Mouse (Mus musculus) intestine, postnatal 0 days (tissue): Measurements from ENCODE around the gene Apol8. TPM values are rescaled to one million over a fixed set of nuclear protein-coding genes. Genes with fewer than 3 reads are reported as not detected.
A peak's percentile ranks its signal among the peaks of the same experiment; 100 is the strongest.

ENCODE experiments used
- ATAC-seq: fragments of 200-750 bp; cut with Nextera tagmentation; 2 replicates; pipeline ENCODE4 v1.8.0; 2017; ENCODE audit warnings: mild to moderate bottlenecking, moderate TSS enrichment, moderate library complexity
- H3K27ac ChIP-seq: fragments of 300-500 bp; sonication (generic); 2 replicates; pipeline ENCODE4 v1.5.1; 2014; ENCODE audit warnings: mild to moderate bottlenecking, low read depth, low read length, moderate library complexity
- H3K27me3 ChIP-seq: fragments of 300-500 bp; sonication (generic); replicated peaks from 2 replicates; pipeline ENCODE4 v1.6.1; 2014; ENCODE audit warnings: low read length, mixed read lengths; ENCODE audit not compliant: control insufficient read depth, insufficient read depth
- H3K36me3 ChIP-seq: fragments of 300-500 bp; sonication (generic); 2 replicates; pipeline ENCODE4 v1.6.1; 2014; ENCODE audit warnings: mild to moderate bottlenecking, moderate library complexity; ENCODE audit not compliant: control insufficient read depth, insufficient read depth
- H3K4me1 ChIP-seq: fragments of 300-500 bp; sonication (generic); replicated peaks from 2 replicates; pipeline ENCODE4 v1.6.1; 2014; ENCODE audit warnings: antibody characterized with exemption, low read length, mixed read lengths; ENCODE audit not compliant: control insufficient read depth, insufficient read depth
- H3K4me2 ChIP-seq: fragments of 300-500 bp; sonication (generic); replicated peaks from 2 replicates; pipeline ENCODE4 v1.6.1; 2014; ENCODE audit warnings: low read depth, mild to moderate bottlenecking, moderate library complexity
- H3K4me3 ChIP-seq: fragments of 300-500 bp; sonication (generic); 2 replicates; pipeline ENCODE4 v1.5.1; 2014; ENCODE audit warnings: low read depth, low read length
- H3K9ac ChIP-seq: fragments of 300-500 bp; sonication (generic); 2 replicates; pipeline ENCODE4 v1.6.1; 2014; ENCODE audit warnings: mild to moderate bottlenecking, low read depth, low read length
- H3K9me3 ChIP-seq: fragments of 300-500 bp; sonication (generic); 2 replicates; pipeline ENCODE4 v1.6.1; 2016; ENCODE audit warnings: mixed run types; ENCODE audit not compliant: control insufficient read depth
- CTCF ChIP-seq: sonication (generic); IDR thresholded peaks from 2 replicates; pipeline ENCODE4 v1.5.1; 2016; ENCODE audit warnings: low read depth, mild to moderate bottlenecking, control low read depth, antibody characterized with exemption, moderate library complexity
- WGBS: fragments of 180-500 bp; shearing (Covaris S2); extraction: QIAGEN DNeasy Blood & Tissue Kit; methylation state at CpG from one replicate; pipeline ENCODE4 v1.1.7; 2014; 5-methylcytosine and 5-hydroxymethylcytosine counted together
- polyA plus RNA-seq: library from polyadenylated mRNA; unstranded; fragments of >200 nt; fragmentation: Nextera tagmentation; extraction: Ambion mirVana; gene quantifications from 2 replicates; pipeline ENCODE4 v1.2.1, GENCODE M21; 2015

Apol8 gene
- polyA plus RNA-seq, 1 experiment from 2014 or later = not detected

DNA sequence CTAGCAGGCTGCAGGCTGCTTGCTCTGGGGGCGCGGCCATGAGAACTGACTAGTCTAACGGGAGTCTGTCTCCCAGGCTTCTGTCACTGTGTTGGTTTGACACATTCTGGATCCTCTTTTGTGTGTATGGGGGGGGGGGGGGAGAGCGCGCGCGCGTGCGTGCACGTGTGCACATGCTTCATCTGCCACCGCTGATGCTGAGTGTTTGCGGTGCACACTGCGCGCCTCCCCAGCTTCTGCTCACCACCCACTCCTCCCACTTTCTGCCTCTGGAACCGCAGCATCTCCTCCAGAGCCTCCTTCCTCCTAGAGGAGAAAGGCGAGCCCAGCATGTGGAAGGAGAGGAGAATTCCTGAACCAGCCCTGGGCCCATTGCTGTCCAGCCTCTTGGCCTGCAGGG lies 3.2 kb upstream of the Apol8 start:
- no peak overlapping the region for H3K4me2 ChIP-seq
- no peak for TF ChIP-seq CTCF
- 93% methylated on average over 16 of the region's 16 CpGs for WGBS
- no peaks in the 10 kb centered on the region for H3K4me1 ChIP-seq
- ATAC-seq = no peak
- H3K27me3 ChIP-seq = 0 out of 2 replicates have a peak, but pooled peaks cover 5% of the 10 kb centered on the region
- H3K9me3 ChIP-seq = no peaks in the 10 kb centered on the region
- H3K4me3 ChIP-seq = no peak overlapping the region
- H3K9ac ChIP-seq = no peak overlapping the region
- peaks cover 51% of the 10 kb centered on the region for H3K36me3 ChIP-seq
- H3K27ac ChIP-seq = no peak overlapping the region

DNA sequence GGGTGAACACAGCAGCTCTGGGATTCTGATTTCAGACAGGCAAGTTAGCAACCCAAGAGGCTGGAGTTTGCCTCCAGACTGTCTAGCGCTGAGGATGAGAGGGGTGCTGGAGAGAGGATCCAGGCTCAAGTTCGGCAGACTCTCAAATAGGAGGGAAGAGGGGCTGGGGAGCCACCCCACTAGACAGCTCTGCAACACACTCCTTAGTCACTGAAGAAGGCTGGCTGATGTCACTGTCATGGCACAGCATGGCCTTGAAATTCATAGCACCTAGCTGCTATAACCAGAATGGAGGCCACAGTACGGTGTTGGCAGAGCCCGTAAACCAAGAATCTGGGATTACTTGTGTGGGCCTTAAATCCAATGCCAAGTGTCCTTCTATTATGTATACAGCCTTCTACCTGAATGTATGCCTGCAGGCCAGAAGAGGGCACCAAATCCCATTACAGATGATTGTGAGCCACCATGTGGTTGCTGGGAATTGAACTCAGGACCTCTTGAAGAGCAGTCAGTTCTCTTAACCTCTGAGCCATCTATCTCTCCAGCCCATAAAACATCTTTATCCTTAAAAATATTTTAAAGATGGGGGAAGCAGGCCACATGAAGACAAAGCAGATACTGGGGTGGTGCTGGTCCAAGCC lies 903 bp upstream of the Apol8 start:
- WGBS = 75% methylated on average over 4 of the region's 4 CpGs
- H3K4me3 ChIP-seq = no peak overlapping the region

DNA sequence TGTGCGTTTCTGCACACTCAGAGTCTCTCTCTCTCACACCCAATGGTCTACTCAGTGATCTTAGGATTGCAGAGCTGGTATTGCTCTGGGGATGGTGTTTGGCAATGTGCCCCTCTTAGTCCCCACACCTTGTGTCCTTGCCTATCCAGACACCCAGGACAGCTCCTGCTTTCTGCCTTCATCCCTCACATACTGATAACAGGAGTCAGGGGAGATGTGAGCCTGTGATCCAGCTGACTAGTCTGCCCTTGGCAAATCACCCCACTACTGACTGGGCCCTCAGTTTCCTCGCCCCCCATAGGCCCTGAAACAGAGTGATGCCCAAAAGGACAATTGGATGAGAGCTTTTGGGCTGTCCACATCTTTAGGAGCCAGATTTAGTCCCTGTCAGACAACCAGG lies 722 bp downstream of the Apol8 start:
- no peak overlapping the region for H3K27ac ChIP-seq
- H3K27me3 ChIP-seq = peaks cover 20% of the 10 kb centered on the region; the same call in 1 of the 2 replicates
- no peak overlapping the region for H3K4me2 ChIP-seq
- H3K9me3 ChIP-seq = no peaks in the 10 kb centered on the region
- no peak overlapping the region for H3K4me3 ChIP-seq
- H3K36me3 ChIP-seq = peaks cover 11% of the 10 kb centered on the region
- TF ChIP-seq CTCF = no peak
- WGBS = 67% methylated on average over 2 of the region's 2 CpGs
- no peaks in the 10 kb centered on the region for H3K4me1 ChIP-seq
- no peak overlapping the region for H3K9ac ChIP-seq
- ATAC-seq = no peak

More for the DNA sequence above, 903 bp upstream of the Apol8 start:
- TF ChIP-seq CTCF = peak; percentile 58
- H3K27ac ChIP-seq = no peak overlapping the region
- H3K9ac ChIP-seq = no peak overlapping the region
- H3K27me3 ChIP-seq = 0 out of 2 replicates have a peak, but pooled peaks cover 11% of the 10 kb centered on the region
- peaks cover 27% of the 10 kb centered on the region for H3K36me3 ChIP-seq
- H3K4me2 ChIP-seq = no peak overlapping the region
- H3K9me3 ChIP-seq = no peaks in the 10 kb centered on the region
- H3K4me1 ChIP-seq = no peaks in the 10 kb centered on the region
- ATAC-seq = no peak

DNA sequence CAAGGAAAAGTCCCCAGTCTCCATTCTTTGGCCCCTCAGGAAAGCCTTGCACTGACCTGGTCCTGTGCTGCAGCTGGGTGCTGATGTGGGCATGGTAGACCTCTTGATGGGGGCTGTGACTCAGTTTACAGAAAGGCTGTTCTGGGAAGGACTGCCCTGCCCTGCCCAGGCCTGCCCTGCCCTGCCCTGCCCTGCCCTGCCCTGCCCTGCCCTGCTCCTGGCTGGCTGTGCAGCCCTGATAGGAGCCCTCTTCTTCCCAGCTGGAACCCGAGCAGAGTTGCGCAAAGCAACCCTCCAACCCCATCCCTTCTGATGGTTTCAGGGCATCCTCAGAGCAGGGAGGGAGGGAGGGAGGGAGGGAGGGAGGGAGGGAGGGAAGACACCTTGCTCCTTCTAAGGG lies 1.7 kb downstream of the Apol8 start:
- Histone ChIP-seq H3K4me3 (no peak overlapping the region), H3K36me3 (peaks cover 2% of the 10 kb centered on the region), H3K27me3 (peaks cover 27% of the 10 kb centered on the region; the same call in 1 of the 2 replicates), H3K4me1 (no peaks in the 10 kb centered on the region), H3K27ac (no peak overlapping the region), H3K4me2 (no peak overlapping the region), H3K9me3 (no peaks in the 10 kb centered on the region), H3K9ac (no peak overlapping the region)
- TF ChIP-seq CTCF = no peak
- 36% methylated on average over 2 of the region's 2 CpGs for WGBS
- ATAC-seq = no peak

DNA sequence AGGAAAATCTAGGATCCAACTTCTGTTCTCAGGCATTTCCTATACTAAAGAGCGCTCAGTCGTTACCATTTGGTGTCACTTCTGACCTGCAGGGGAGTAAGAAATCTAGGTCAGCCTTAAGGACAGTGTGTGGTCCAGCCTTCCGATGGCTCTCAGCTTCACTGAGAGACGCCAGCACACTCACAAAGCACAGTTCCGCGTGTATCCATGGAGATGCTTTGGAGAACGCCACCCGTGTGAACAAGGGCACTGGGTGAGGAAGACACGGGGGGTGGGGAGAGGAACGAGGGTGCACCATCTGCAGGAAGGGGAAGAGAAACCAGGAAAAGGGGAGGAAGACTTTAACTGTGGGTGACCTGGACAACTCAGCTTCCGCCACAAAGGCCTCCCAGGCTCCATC lies 4.4 kb downstream of the Apol8 start:
- Histone ChIP-seq H3K27ac (no peak overlapping the region), H3K4me2 (no peak overlapping the region), H3K4me1 (no peaks in the 10 kb centered on the region), H3K9ac (no peak overlapping the region), H3K9me3 (peaks cover 3% of the 10 kb centered on the region; the same call in 1 of the 2 replicates), H3K36me3 (no peaks in the 10 kb centered on the region), H3K4me3 (no peak overlapping the region), H3K27me3 (peaks cover 53% of the 10 kb centered on the region)
- ATAC-seq = no peak
- 60% methylated on average over 11 of the region's 11 CpGs for WGBS
- no peak for TF ChIP-seq CTCF

DNA sequence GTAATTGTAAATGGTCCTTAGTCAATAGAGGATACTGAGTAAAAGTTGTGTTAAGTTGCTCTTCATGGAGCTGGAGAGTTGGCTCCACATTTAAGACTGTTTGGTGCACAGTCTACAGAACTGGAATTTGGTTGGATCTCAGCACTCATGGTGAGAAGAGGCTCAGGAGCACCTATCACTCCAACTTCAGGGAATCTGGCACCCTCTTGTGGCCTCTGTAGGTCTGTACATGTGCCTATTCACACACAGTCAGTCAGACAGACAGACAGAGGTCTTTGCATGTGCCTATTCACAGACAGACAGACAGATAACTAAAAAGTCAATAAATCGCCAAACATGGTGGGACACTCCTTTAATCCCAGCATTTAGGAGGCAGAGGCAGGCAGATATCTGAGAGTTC lies 6.3 kb downstream of the Apol8 start:
- ATAC-seq = no peak
- H3K9me3 ChIP-seq = peaks cover 3% of the 10 kb centered on the region; the same call in 1 of the 2 replicates
- no peak overlapping the region for H3K9ac ChIP-seq
- H3K27ac ChIP-seq = no peak overlapping the region
- H3K36me3 ChIP-seq = no peaks in the 10 kb centered on the region
- peak; percentile 88 for TF ChIP-seq CTCF
- H3K4me1 ChIP-seq = no peaks in the 10 kb centered on the region
- no peak overlapping the region for H3K4me3 ChIP-seq
- no peak overlapping the region for H3K4me2 ChIP-seq
- WGBS = 23% methylated on average over 1 of the region's 1 CpGs
- H3K27me3 ChIP-seq = peaks cover 68% of the 10 kb centered on the region
